ENCODE assay signal across 8 mouse cellular contexts in the genomic region with DNA sequence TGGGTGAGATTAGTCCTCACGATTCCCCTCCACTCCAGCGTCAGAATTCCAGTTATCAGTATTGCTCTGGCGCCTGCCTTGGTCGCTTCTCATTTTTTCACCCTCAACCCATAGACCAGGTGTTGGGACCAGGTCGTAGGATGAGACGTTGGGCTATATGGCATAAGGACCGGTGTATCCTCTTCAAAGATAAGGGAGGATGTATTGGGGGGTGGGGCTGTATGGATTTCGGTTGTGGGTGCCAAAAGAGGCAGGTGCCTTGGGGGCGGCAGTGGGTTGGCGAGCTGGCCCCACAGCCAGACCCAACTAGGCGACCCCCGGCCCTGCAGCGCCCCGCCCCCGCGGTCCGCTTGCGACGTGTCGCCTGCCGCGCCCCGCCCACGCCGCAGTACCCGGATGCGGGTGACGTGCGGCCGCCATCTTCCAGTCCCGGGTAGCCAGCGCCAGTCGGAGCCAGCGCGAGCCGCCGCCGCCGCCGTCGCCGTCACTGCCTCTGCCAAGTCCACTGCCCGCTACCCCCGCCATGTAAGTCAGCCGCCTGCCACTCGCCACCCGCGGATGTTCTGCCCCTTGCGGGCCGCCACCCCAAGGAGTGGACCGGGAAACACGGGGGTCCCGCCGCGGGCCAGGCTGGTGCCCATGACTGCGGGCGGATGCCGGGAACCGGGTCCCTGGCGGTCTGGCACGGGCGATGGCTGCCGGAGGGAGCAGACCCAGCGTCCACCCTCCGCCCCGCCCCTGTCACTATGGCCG. TPM values are rescaled to one million over a fixed set of nuclear protein-coding genes. Genes with fewer than 3 reads are reported as not detected.
DNase-seq lines count a peak whose midpoint lies in the region; ATAC-seq and TF ChIP-seq lines count a peak whose summit lies in the region.

TSS of gene Vamp2 (plus strand) at position 388 of the 753 bp plus-strand sequence.

- no peak for TF ChIP-seq EP300 in lung, postnatal 0 days (IDR thresholded peaks at IDR 0.05)

- H3K9ac ChIP-seq in lung, postnatal 0 days (replicated peaks; ENCODE audit: low read depth): peak within 1 kb of the TSS; percentile 100

- TF ChIP-seq POLR2A in cerebellum, adult 2 months (IDR thresholded peaks at IDR 0.05; ENCODE audit: borderline replicate concordance, insufficient read depth, low read length): peak; percentile 79

- peak; percentile 85 for ATAC-seq in lung, postnatal 0 days

- WGBS in cerebellum, adult 2 months: under 1% methylated on average over 53 of the region's 67 CpGs
- 2% methylated on average over 50 of the region's 67 CpGs for WGBS in lung, postnatal 0 days

- no peaks in the 10 kb centered on the region for H3K27me3 ChIP-seq in cerebellum, adult 2 months (ENCODE audit: control insufficient read depth, insufficient read depth, low read length)
- no peaks in the 10 kb centered on the region for H3K27me3 ChIP-seq in lung, postnatal 0 days (replicated peaks; ENCODE audit: insufficient read depth, low read length)

- H3K27ac ChIP-seq in cerebellum, adult 2 months (ENCODE audit: insufficient read depth, low read length): peak within 1 kb of the TSS; percentile 99
- H3K27ac ChIP-seq in lung, postnatal 0 days (ENCODE audit: low read length): peak within 1 kb of the TSS; percentile 97

- TF ChIP-seq CTCF in cerebellum, adult 2 months (IDR thresholded peaks at IDR 0.05; ENCODE audit: borderline replicate concordance, insufficient read depth, low read depth, low read length): no peak
- TF ChIP-seq CTCF in lung, postnatal 0 days (IDR thresholded peaks at IDR 0.05): no peak

- 0 out of 2 replicates have a peak, but pooled peaks cover 4% of the 10 kb centered on the region for H3K36me3 ChIP-seq in lung, postnatal 0 days (ENCODE audit: insufficient read depth, low read length)

- peaks cover 10% of the 10 kb centered on the region for H3K4me1 ChIP-seq in cerebellum, adult 2 months (ENCODE audit: control insufficient read depth, insufficient read depth, low read length)
- H3K4me1 ChIP-seq in lung, postnatal 0 days (ENCODE audit: insufficient read depth, low read depth, low read length): peaks cover 10% of the 10 kb centered on the region

- H3K9me3 ChIP-seq in lung, postnatal 0 days (ENCODE audit: low read length): no peaks in the 10 kb centered on the region

- DNase-seq in ES-CJ7 (ENCODE audit: low read depth, low spot score): peak; percentile 81
- DNase-seq in cerebellum, adult 2 months: peak; percentile 93 to 95
- DNase-seq in forelimb bud, embryonic 11.5 days (ENCODE audit: low read depth, low spot score): peak; percentile 80
- DNase-seq in heart, postnatal 4 days: peak; percentile 94
- DNase-seq in layer of hippocampus, adult 9-11 months: peak; percentile 93
- peak; percentile 92 for DNase-seq in lung, postnatal 0 days (ENCODE audit: low spot score)
- peak; percentile 84 for DNase-seq in ovary, postnatal 10 days (ENCODE audit: low spot score)
- peak; percentile 80 to 89 for DNase-seq in thymus, postnatal 10 days (ENCODE audit: low spot score in 2 of 2)

- peak within 1 kb of the TSS; percentile 91 for H3K4me2 ChIP-seq in lung, postnatal 0 days (replicated peaks; ENCODE audit: low read depth, low read length)

- peak within 1 kb of the TSS; percentile 96 for H3K4me3 ChIP-seq in cerebellum, adult 2 months (replicated peaks; ENCODE audit: insufficient read depth, low read depth, low read length)
- H3K4me3 ChIP-seq in lung, postnatal 0 days (ENCODE audit: low read depth, low read length): peak within 1 kb of the TSS; percentile 99

RNA-seq across cellular contexts. Expression of gene Vamp2, which starts in this region (rescaled TPM):
- 672 and 700 TPM in 2 replicates for polyA plus RNA-seq in cerebellum, adult 2 months (2012; rRNA removed)
- total RNA-seq in heart, postnatal 4 days (2021): 10 to 100 TPM; 80.2 to 84.6 TPM
- 45.0 and 50.6 TPM in 2 replicates for polyA plus RNA-seq in lung, postnatal 0 days (2015; fragmentation: Nextera tagmentation; extraction: Ambion mirVana)

Comparison
In these comparisons a context has a peak if more than half of its experiments do, and no peak if none do; other contexts are left out.
1. Peak in every context shown above with its lines: DNase-seq, ATAC-seq, H3K4me3 ChIP-seq and H3K27ac ChIP-seq.
2. RNA of gene Vamp2 (polyA plus RNA-seq): 672 to 700 TPM in cerebellum, adult 2 months; 45.0 to 50.6 TPM in lung, postnatal 0 days; every median in the first group is over 10 times any median in the second.